Mouse (Mus musculus) midbrain, embryonic 16.5 days (tissue): ENCODE measurements around the gene Ctxn1. TPM values are rescaled to one million over a fixed set of nuclear protein-coding genes. Genes with fewer than 3 reads are reported as not detected.

Source experiments
- ATAC-seq: fragments of 200-750 bp; cut with Nextera tagmentation; 2 replicates; pipeline ENCODE4 v1.8.0; 2017; ENCODE audit warnings: moderate TSS enrichment
- H3K27ac ChIP-seq: fragments of 300-500 bp; sonication (generic); 2 replicates; pipeline ENCODE4 v1.5.1; 2014; ENCODE audit warnings: mild to moderate bottlenecking, low read length, mixed read lengths
- H3K27me3 ChIP-seq: fragments of 300-500 bp; sonication (generic); 2 replicates; pipeline ENCODE4 v1.6.1; 2014; ENCODE audit warnings: low read depth, low read length, mixed read lengths; ENCODE audit not compliant: control insufficient read depth, insufficient read depth
- H3K36me3 ChIP-seq: fragments of 300-500 bp; sonication (generic); 2 replicates; pipeline ENCODE4 v1.6.1; 2014; ENCODE audit warnings: mild to moderate bottlenecking, low read length, moderate library complexity, mixed read lengths; ENCODE audit not compliant: control insufficient read depth, insufficient read depth
- H3K4me1 ChIP-seq: fragments of 300-500 bp; sonication (generic); 2 replicates; pipeline ENCODE4 v1.6.1; 2014; ENCODE audit warnings: mild to moderate bottlenecking, low read length, mixed read lengths; ENCODE audit not compliant: control insufficient read depth, insufficient read depth
- H3K4me2 ChIP-seq: fragments of 300-500 bp; sonication (generic); 2 replicates; pipeline ENCODE4 v1.6.1; 2014; ENCODE audit warnings: mild to moderate bottlenecking, low read length, mixed read lengths
- H3K4me3 ChIP-seq: fragments of 300-500 bp; sonication (generic); 2 replicates; pipeline ENCODE4 v1.5.1; 2014; ENCODE audit warnings: low read depth, mild to moderate bottlenecking, low read length, moderate library complexity, mixed read lengths
- H3K9ac ChIP-seq: fragments of 300-500 bp; sonication (generic); 2 replicates; pipeline ENCODE4 v1.6.1; 2014; ENCODE audit warnings: low read depth, low read length, mixed read lengths
- H3K9me3 ChIP-seq: fragments of 300-500 bp; sonication (generic); replicated peaks from 2 replicates; pipeline ENCODE4 v1.6.1; 2014; ENCODE audit warnings: mild to moderate bottlenecking, low read length, mixed read lengths; ENCODE audit not compliant: control insufficient read depth, poor library complexity, severe bottlenecking
- WGBS: fragments of 180-500 bp; shearing (Covaris S2); extraction: QIAGEN DNeasy Blood & Tissue Kit; methylation state at CpG from one replicate; pipeline ENCODE4 v1.1.7; 2014; 5-methylcytosine and 5-hydroxymethylcytosine counted together
- polyA plus RNA-seq: library from polyadenylated mRNA; unstranded; fragments of >200 nt; fragmentation: Nextera tagmentation; extraction: Ambion mirVana; gene quantifications from 2 replicates; pipeline ENCODE4 v1.2.1, GENCODE M21; 2015

Gene Ctxn1
- polyA plus RNA-seq, 1 experiment from 2014 or later, result 258 TPM

- H3K4me1 ChIP-seq, result peaks cover 32% of the 10 kb centered on the region
- peak within 1 kb of the TSS; percentile 87 for H3K9ac ChIP-seq
- peak within 1 kb of the TSS; percentile 88 for H3K27ac ChIP-seq
- under 1% methylated on average over 69 of the region's 69 CpGs for WGBS
- peaks cover 11% of the 10 kb centered on the region for H3K36me3 ChIP-seq
- peak within 1 kb of the TSS; percentile 75 for H3K4me2 ChIP-seq
- H3K4me3 ChIP-seq, result peak within 1 kb of the TSS; percentile 84
- H3K27me3 ChIP-seq, result no peaks in the 10 kb centered on the region
- peak; percentile 90 for ATAC-seq
- H3K9me3 ChIP-seq, result no peaks in the 10 kb centered on the region
Observed at GRCm38 (mm10) chr8:4252934-4253841, 5.9 kb downstream of the Ctxn1 start, which contains the start of gene Snapc2. Gene Snapc2 (plus strand): TSS chr8:4253080.

DNA sequence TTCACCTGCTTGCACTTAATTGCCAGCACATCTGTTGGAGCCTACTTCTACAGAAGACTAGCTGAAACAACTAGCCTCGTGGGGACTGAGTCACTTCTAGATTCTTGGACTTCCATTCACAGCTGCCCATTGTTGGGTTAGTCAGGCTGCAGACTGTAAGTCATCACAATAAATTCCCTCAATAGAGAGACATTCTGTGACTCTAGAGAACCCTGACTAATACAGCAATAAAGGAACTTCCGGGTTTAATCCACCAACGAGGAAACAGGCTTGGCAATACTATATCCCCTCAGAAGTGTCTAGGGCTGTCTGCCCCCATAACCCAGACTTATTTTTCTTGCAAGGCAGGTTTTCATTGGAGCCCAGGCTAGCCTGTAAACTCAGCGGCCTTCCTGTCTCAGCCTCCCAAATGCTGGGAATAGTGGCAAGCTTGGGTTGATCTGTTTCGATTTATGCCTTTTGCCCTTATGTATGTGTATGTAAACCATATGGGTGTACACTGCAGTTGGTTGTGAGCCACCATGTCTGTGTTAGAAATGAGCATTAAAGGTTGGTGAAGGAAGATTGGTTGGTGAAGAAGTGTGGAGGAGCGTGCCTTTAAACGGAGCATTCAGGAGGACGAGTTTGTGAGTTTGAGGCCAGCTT is 6.8 kb downstream of the Ctxn1 start:
- H3K27ac ChIP-seq, result peak overlapping the region; percentile 88
- H3K4me2 ChIP-seq, result peak overlapping the region; percentile 75
- H3K27me3 ChIP-seq, result no peaks in the 10 kb centered on the region
- ATAC-seq, result peak; percentile 0; the same call in 1 of the 2 replicates
- peak overlapping the region; percentile 87 for H3K9ac ChIP-seq
- H3K9me3 ChIP-seq, result no peaks in the 10 kb centered on the region
- peak overlapping the region; percentile 84 for H3K4me3 ChIP-seq
- H3K4me1 ChIP-seq, result peaks cover 25% of the 10 kb centered on the region
- H3K36me3 ChIP-seq, result peaks cover 12% of the 10 kb centered on the region
- WGBS, result 43% methylated on average over 8 of the region's 8 CpGs

DNA sequence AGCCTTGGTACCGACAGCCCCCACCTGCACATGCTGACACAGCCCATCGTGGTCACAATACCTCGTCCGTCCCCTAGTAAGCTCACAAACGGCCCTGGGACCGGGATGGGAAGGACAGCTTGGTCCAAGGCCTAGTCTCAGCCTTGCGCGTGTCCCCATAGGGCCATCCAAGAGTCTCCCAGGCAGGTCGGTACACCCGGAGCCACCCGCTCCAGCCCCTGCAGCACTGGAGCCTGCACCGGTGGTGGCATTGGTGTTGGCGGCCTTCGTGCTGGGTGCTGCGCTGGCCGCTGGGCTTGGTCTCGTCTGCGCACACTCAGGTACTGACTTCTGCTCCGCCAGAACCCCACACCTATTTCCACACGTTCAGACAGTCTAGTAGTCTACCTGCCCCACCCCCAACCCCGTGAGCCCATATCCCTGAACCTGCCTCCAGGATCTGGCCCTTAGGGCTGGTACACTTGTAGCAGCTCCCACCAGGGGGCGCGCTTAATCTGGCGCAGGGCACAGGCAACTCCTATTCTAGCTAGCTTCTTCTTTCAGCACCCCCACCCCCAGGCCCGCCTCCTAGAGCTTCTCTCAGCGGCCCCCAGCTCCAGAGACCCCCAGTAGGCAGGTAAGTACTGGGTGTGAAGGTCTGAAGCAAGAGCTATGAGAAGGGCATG is 8.6 kb downstream of the Ctxn1 start:
- Histone ChIP-seq H3K9ac (no peak overlapping the region), H3K36me3 (peaks cover 20% of the 10 kb centered on the region), H3K4me2 (no peak overlapping the region), H3K9me3 (no peaks in the 10 kb centered on the region), H3K27ac (no peak overlapping the region), H3K4me1 (peaks cover 13% of the 10 kb centered on the region), H3K27me3 (no peaks in the 10 kb centered on the region), H3K4me3 (no peak overlapping the region)
- WGBS, result 32% methylated on average over 26 of the region's 26 CpGs
- 0 out of 2 replicates have a peak, but pooled peaks have one; percentile 1 for ATAC-seq

GRCm38 (mm10) chr8:4249213-4249612 is 9.9 kb downstream of the Ctxn1 start:
- H3K27me3 ChIP-seq, result no peaks in the 10 kb centered on the region
- no peak overlapping the region for H3K4me3 ChIP-seq
- H3K9ac ChIP-seq, result peak overlapping the region; percentile 15; the same call in 1 of the 2 replicates
- no peaks in the 10 kb centered on the region for H3K9me3 ChIP-seq
- H3K4me2 ChIP-seq, result no peak overlapping the region
- no peak for ATAC-seq
- peaks cover 11% of the 10 kb centered on the region for H3K4me1 ChIP-seq
- H3K27ac ChIP-seq, result no peak overlapping the region
- H3K36me3 ChIP-seq, result peaks cover 25% of the 10 kb centered on the region
- WGBS, result 16% methylated on average over 29 of the region's 29 CpGs

- Histone ChIP-seq H3K4me3 (no peak within 1 kb of the TSS), H3K27ac (no peak within 1 kb of the TSS), H3K9me3 (no peaks in the 10 kb centered on the region), H3K27me3 (no peaks in the 10 kb centered on the region), H3K4me2 (no peak within 1 kb of the TSS), H3K4me1 (peaks cover 3% of the 10 kb centered on the region; the same call in 1 of the 2 replicates), H3K9ac (peak within 1 kb of the TSS; percentile 21; the same call in 1 of the 2 replicates), H3K36me3 (peaks cover 35% of the 10 kb centered on the region)
- ATAC-seq, result no peak
- 81% methylated on average over 15 of the region's 15 CpGs for WGBS
Observed at GRCm38 (mm10) chr8:4247951-4248540, 11.0 kb downstream of the Ctxn1 start, which contains the start of gene Tgfbr3l. Gene Tgfbr3l (plus strand): TSS chr8:4248214.

DNA sequence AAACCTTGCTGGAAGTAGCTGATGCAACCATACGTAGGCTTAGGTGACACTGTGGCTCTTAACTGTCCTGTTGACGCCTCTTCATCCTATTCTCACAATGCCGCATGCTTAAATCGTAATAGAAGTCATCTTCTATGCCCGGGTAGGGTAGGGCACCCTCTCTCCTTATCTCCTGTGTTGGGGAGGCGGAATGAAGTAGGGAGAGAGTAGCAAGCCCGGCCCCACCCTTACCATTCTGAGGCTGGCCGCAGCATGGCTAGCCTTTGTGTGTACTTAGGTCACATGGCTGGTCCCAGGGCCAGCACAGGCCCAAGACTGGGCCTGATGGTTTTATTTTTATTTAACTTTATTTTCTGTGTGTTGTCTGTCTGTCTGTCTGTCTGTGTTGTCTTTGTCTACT is 11.8 kb downstream of the Ctxn1 start:
- H3K9me3 ChIP-seq, result no peaks in the 10 kb centered on the region
- no peak overlapping the region for H3K4me2 ChIP-seq
- no peaks in the 10 kb centered on the region for H3K27me3 ChIP-seq
- no peak overlapping the region for H3K4me3 ChIP-seq
- peaks cover 35% of the 10 kb centered on the region for H3K36me3 ChIP-seq
- no peaks in the 10 kb centered on the region; the same call in 1 of the 2 replicates for H3K4me1 ChIP-seq
- WGBS, result 92% methylated on average over 8 of the region's 8 CpGs
- no peak overlapping the region for H3K27ac ChIP-seq
- no peak overlapping the region for H3K9ac ChIP-seq
- ATAC-seq, result no peak

- H3K4me2 ChIP-seq, result no peak overlapping the region
- H3K4me3 ChIP-seq, result no peak overlapping the region
- no peak overlapping the region for H3K9ac ChIP-seq
- peaks cover 35% of the 10 kb centered on the region for H3K36me3 ChIP-seq
- no peaks in the 10 kb centered on the region for H3K9me3 ChIP-seq
- H3K27ac ChIP-seq, result no peak overlapping the region
- WGBS, result 80% methylated on average over 13 of the region's 13 CpGs
- peaks cover 5% of the 10 kb centered on the region for H3K4me1 ChIP-seq
- no peak for ATAC-seq
- no peaks in the 10 kb centered on the region for H3K27me3 ChIP-seq
Observed at GRCm38 (mm10) chr8:4245737-4246136, 13.3 kb downstream of the Ctxn1 start.

DNA sequence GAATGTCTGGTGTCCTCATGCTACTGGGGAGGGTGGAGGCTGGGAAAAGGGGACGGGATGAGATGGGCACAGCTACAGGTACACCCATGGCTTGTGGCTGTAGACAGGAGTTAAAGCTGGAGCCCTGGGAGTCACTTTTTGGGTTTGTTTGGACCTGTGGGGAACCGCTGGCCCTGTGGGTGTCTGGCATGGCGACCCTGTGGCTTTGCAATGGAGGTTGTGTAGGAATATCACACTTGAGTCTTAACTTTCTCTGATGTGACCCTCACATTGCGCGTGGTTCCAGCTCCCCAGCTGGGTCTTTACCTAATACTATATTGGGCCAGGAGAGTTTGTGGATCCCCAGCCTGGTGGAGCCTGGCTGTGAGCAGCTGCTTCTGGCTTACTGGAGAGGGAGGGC is 14.0 kb downstream of the Ctxn1 start:
- ATAC-seq, result no peak
- Histone ChIP-seq H3K9ac (no peak overlapping the region), H3K27me3 (no peaks in the 10 kb centered on the region), H3K4me1 (peaks cover 11% of the 10 kb centered on the region), H3K4me2 (no peak overlapping the region), H3K4me3 (no peak overlapping the region), H3K9me3 (no peaks in the 10 kb centered on the region), H3K36me3 (peaks cover 35% of the 10 kb centered on the region), H3K27ac (no peak overlapping the region)
- 94% methylated on average over 5 of the region's 5 CpGs for WGBS
